27 mouse cellular contexts compared by ENCODE assay signal in the genomic region with DNA sequence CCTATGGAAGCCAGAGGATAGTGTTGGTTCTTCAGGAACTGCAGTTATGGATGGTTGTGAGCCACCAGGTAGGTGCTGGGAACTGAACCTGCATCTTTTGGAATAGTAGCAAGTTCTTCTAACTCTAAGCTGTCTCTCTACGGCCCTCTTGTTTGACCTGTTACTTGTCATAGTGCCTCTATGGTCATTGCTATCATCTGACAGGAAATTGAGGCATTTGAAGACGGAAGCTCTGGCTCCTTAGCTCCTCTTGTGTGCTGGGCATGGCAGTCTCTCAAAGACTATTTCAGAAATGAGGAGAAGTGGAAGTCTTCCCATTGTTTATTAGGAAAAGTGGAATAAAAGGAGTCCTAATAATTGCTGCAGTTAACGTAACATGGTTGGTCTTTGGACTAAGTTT. TPM values are rescaled to one million over a fixed set of nuclear protein-coding genes. Genes with fewer than 3 reads are reported as not detected.
DNase-seq lines count a peak whose midpoint lies in the region; ATAC-seq and TF ChIP-seq lines count a peak whose summit lies in the region.
"Had no signal": no experiment of that assay in that cellular context is flagged by ENCODE, and none has a peak within 500 bp of the region (broad histone marks: within the 10 kb centered on the region; RNA-seq: fewer than 3 reads in every experiment).

No protein-coding gene starts in this region.

- no peak for TF ChIP-seq CTCF in small intestine, adult 2 months (IDR thresholded peaks at IDR 0.05; ENCODE audit: extremely low read depth, insufficient read length, insufficient replicate concordance, low read depth, low read length)

- no peaks in the 10 kb centered on the region for H3K27me3 ChIP-seq in small intestine, adult 2 months (ENCODE audit: control insufficient read depth, insufficient read depth, low read length)
- H3K27me3 ChIP-seq: CH12.LX; embryonic facial prominence, embryonic 12.5 days; embryonic facial prominence, embryonic 15.5 days; heart, embryonic 12.5 days; heart, embryonic 15.5 days; hindbrain, embryonic 13.5 days; Patski had no signal

- TF ChIP-seq POLR2A in small intestine, adult 2 months (IDR thresholded peaks at IDR 0.05; ENCODE audit: low read depth, low read length), result no peak

- no peaks in the 10 kb centered on the region for H3K36me3 ChIP-seq in small intestine, adult 2 months (ENCODE audit: control insufficient read depth, insufficient read depth, low read length)
- H3K36me3 ChIP-seq: embryonic facial prominence, embryonic 12.5 days; embryonic facial prominence, embryonic 15.5 days; heart, embryonic 12.5 days; heart, embryonic 15.5 days; hindbrain, embryonic 10.5 days; hindbrain, embryonic 13.5 days had no signal

- peak overlapping the region; percentile 95 for H3K27ac ChIP-seq in small intestine, adult 2 months (ENCODE audit: insufficient read depth, low read depth, low read length)
- H3K27ac ChIP-seq: embryonic facial prominence, embryonic 12.5 days; embryonic facial prominence, embryonic 15.5 days; gastrocnemius, adult 2 months; heart, embryonic 15.5 days; hindbrain, embryonic 10.5 days; hindbrain, embryonic 13.5 days had no signal

- peak; percentile 42 for ATAC-seq in granulocyte monocyte progenitor cell, adult 5-6 weeks (replicated peaks; ENCODE audit: poor library complexity, severe bottlenecking)
- ATAC-seq: forebrain, embryonic 14.5 days; forebrain, postnatal 0 days; hindbrain, embryonic 16.5 days; Patski had no signal

- 66% methylated on average over 3 of the region's 3 CpGs for WGBS in small intestine, adult 2 months

- H3K4me1 ChIP-seq in small intestine, adult 2 months (ENCODE audit: control insufficient read depth, insufficient read depth, insufficient read length, low read length), result peaks cover 18% of the 10 kb centered on the region; the same call in 1 of the 2 replicates
- H3K4me1 ChIP-seq: hindbrain, embryonic 10.5 days; hindbrain, embryonic 13.5 days had no signal

- no peak overlapping the region for H3K4me3 ChIP-seq in small intestine, adult 2 months (ENCODE audit: low read depth, low read length)
- H3K4me3 ChIP-seq: embryonic facial prominence, embryonic 12.5 days; embryonic facial prominence, embryonic 15.5 days; gastrocnemius, adult 2 months; heart, embryonic 12.5 days; heart, embryonic 15.5 days; hindbrain, embryonic 10.5 days; hindbrain, embryonic 13.5 days had no signal

- DNase-seq in heart, adult 11 months, result peak; percentile 71
- no peak for DNase-seq in heart, adult 18-20 months
- peak; percentile 64 for DNase-seq in 416B (ENCODE audit: low read depth)
- DNase-seq in ovary, adult 18-20 months (ENCODE audit: low spot score), result no peak
- no peak for DNase-seq in heart, adult 8-10 months (ENCODE audit: low spot score)
- DNase-seq: adrenal gland, postnatal 14 days; B cell, adult 2 months; cerebellum, adult 11-12 months; cerebellum, adult 8-10 months; cerebellum, postnatal 14 days; forebrain, postnatal 0 days; gastrocnemius, adult 2 months; gastrocnemius, postnatal 14 days; heart, postnatal 10 days; heart, postnatal 36 days had no signal

RNA-seq across cellular contexts. Expression of a gene that starts 38.9 kb away (rescaled TPM):
- 10 to 100 TPM in 1 of 2 experiments, 1 to 10 TPM in 1; 8.4 to 10.5 TPM for total RNA-seq in heart, adult 18-20 months (2021)
- 37.1 and 43.1 TPM in 2 replicates for total RNA-seq in granulocyte monocyte progenitor cell, adult 5-6 weeks (2014; fragmentation: Nextera tagmentation)
- 26.6 and 30.9 TPM in 2 replicates for total RNA-seq in granulocyte monocyte progenitor cell, adult 5-6 weeks (2017)
- polyA plus RNA-seq in small intestine, adult 2 months (2012; rRNA removed), result 7.0 and 13.4 TPM in 2 replicates
- total RNA-seq in heart, adult 8-10 months (2022), result 10 to 100 TPM in 1 of 4 experiments, 1 to 10 TPM in 3; 8.3 to 11.1 (median 9.4) TPM

Comparison
In these comparisons a context has a peak if more than half of its experiments do, and no peak if none do; other contexts are left out.
1. DNase-seq: peak in heart, adult 11 months (single experiment) and 416B (single experiment); none in heart, adult 18-20 months (0 of 2), ovary, adult 18-20 months (single experiment) and heart, adult 8-10 months (single experiment).